Mouse (Mus musculus) NIH3T3 (cell line): Measurements from ENCODE around the gene Klk11.

Experiments
- DNase-seq: peaks from one replicate; pipeline ENCODE4 v3.0.0-alpha.2; 2012; ENCODE audit warnings: low read depth

The Klk11 gene

DNA sequence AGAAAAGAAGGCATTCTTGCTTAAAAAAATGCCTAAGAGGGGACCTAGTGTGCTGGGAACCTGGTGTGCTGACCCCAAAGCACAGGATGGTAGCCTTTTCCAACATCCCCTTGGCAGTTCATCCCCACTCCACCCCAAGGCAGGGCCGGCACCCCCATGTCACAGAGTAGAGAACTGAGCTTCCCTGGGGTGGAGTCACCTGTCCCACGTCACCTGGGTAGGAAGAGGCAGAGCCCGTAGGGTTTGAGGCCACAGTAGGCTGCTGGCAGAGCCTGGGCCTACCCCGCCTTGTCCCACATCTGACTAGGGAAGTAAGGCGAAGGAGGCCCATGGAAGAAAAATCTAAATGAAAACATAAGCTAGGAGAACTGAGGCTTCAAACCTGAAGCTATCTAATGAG lies at the start of gene Klk11:
Klk11 (plus strand) TSS at position 241 of the 400 bp plus-strand sequence.
- no peak for DNase-seq

DNA sequence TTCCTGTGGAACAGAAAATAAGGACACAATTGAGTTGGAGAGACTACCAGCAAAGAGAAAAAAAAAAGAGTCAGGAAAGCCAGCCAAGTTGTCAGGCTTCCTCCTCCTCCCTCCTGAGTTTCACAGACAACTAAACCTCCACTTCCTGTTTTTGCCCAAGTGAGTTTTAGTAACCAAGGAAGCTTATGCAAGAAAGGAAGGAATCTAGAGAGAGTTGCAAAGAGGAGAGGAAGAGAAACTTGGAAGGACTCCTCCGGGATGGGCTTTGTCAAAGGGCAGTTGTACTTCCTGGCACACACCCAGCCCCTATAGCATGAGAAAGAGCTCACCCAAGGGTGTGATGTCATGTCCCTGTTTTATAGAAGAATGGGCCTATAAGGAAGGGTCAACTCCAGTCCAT lies 26.6 kb upstream of the Klk11 start:
- DNase-seq: peak; percentile 32

DNA sequence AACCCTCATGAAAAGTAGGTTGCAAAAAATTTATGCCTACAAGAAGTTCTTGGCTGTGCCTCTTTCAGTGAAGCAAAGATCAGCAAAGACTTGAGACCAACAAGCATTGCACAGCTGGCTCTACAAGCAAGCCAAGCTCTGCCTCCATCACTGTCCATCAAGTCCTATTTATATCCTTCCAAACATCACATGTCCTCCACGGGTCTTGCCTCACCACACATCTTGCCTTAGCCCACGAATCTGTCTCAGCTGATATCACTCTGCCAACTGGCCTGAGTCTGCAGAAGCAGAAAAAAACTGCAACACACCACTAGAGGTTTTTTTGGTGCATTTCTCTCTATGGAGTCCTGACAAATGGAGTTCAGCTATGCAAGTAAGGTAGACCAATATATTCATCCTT lies 21.6 kb upstream of the Klk11 start:
- peak; percentile 57 for DNase-seq

DNA sequence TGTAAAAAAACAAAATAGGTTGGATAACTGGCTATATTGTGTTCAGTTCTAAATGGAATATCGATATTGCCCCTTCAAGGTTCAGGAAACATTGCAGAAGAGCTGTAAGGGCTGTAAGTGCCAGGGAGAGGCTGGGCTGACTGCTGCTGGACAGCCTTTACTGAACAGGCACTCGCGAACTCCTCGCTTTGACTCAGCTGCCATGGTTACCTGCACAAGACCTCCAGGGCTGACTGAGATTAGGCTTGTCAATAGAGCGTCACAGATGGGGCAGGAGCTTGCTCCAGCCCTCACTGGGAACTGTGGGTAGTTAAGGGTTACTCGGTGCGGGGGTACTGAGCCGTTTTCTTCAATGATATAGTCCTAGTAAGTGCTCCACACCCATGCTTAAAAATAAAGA lies 7.9 kb upstream of the Klk11 start:
- DNase-seq: no peak

DNA sequence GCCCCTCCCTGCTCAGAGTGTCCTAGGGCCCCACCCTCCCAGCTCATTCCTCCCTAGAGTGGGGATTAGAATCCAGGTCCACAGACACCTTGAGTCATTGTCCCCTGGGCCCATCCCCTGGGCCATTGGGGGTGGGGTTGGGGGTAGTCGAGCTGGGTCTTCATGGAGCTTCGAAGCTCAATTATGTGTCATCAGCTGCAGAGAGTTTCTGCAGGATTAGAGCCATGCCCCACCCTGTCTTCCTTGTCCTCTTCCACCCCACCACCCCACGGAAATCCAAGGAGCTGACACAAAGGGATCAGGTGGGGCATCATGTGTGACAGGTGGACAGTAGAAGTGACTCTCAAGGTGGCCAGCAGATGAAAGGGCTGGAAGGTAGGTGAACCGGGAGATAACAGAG lies 5.8 kb upstream of the Klk11 start, which contains the start of gene Klk12:
Klk12 (plus strand) TSS at position 301 of the 400 bp plus-strand sequence.
- DNase-seq: no peak

DNA sequence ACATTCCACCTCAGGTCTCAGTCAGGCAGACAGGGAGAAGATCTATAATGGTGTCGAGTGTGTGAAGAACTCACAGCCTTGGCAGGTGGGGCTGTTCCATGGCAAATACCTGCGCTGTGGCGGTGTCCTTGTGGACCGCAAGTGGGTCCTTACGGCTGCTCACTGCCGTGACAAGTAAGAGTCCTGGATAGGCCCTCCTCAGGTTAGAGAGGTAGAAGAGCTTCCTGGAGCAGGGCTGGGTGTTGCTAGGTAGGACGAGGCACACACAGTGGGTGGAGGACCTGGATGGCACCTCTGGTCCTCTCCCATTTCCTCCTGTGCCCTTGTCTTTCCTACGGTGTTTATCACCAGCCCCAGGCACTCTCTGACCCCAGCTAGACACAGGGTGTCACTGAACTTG lies 4.8 kb upstream of the Klk11 start:
- DNase-seq: no peak

DNA sequence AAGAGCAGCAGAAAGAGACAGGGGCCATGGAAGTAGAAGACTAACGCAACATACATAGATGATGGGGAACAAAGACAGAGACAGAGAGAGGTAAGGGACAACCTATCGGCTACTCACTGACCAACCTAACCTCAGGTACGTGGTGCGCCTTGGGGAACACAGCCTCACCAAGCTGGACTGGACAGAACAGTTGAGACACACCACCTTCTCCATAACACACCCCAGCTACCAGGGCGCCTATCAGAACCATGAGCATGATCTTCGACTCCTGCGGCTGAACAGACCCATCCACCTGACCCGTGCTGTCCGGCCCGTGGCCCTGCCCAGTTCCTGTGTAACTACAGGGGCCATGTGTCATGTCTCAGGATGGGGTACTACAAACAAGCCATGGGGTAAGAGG lies 3.7 kb upstream of the Klk11 start:
- no peak for DNase-seq

DNA sequence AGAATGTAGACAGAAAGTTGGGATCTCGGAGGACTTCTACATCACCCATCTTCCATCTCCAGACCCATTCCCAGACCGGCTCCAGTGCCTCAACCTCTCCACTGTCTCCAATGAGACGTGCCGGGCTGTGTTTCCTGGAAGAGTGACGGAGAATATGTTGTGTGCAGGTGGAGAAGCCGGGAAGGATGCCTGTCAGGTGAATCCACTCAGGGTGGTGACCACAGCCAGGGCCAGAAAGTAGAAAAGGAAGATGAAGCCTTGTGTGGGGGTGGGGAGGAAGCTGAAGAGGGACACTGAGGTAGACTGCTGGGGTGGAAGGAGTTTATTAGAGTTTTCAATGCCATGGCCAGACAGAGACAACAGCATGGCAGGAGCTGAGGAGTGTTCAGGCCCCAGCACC lies 2.5 kb upstream of the Klk11 start:
- DNase-seq: no peak

DNA sequence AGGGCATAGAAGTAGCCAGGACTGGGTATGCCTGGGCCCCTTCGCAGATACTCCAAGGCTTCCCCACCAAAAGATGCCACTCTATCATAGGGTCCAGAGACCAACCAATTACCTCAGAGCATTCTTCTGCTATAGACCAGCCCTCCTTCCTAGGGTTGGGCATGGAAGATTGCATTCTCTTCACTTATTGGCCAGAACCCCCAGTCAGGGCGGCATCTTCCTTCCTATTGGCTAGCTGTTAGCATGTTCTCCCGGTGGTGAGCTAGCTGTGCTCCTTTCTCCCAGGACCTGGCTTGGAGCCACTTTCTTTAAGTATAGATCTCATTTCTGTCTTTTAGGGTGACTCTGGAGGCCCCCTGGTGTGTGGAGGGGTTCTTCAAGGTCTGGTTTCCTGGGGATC lies 1.5 kb upstream of the Klk11 start:
- DNase-seq: no peak

DNA sequence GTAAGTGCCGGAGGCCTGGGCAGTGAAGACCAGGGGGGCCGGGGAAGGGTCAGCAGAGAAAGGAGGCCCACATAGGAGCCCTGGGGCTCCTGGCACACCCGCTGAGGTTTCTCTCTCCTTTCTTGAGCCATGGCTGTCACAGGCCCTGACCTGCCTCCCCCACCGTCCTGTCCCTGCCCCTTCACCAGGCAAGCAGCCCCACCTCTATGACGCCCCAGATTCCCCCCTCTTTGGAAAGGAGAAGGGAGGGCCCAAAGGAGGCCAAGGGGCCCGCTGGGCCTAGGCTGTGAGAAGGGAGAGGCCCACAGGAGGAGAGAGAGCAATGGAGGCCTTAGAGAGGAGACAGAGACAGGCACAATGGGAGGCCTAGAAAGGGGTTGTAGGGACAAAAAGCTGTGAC lies 398 bp downstream of the Klk11 start:
- DNase-seq: no peak

DNA sequence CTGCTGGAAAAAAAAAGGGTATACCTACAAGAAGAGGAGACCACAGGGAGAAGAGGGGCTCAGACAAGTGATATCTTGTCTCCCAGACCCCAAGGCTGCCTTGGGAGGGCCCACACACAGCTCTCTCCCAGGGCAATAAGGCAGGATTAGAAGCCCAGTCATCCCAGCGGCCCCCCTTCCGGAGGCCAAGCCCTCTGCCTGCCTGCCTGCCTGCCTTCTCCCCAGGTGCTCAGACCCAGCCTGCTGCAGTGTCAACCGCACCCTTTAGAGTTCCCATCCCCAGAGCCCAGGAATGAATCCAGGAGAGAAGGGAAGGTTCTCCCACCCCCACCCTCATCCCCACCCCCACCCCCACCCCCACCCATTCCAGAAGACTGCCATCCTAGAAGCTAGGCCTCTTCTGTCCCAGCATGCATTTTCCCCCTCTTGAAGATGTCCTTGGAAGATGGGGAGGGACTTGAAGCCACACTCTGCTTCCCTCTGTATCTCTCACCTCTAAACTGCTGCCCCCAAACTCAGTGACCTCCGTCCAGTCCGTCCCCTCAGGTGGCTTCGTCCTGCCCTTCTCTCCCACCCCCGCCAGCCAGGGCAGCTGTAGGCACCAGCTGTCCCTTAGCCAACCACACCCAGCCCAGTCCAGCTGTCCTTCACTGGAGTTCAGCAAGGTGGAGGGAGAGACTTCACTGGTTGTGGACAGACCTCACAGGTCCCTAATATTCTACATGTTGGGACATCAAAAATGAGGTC lies 1.1 kb downstream of the Klk11 start:
- no peak for DNase-seq

DNA sequence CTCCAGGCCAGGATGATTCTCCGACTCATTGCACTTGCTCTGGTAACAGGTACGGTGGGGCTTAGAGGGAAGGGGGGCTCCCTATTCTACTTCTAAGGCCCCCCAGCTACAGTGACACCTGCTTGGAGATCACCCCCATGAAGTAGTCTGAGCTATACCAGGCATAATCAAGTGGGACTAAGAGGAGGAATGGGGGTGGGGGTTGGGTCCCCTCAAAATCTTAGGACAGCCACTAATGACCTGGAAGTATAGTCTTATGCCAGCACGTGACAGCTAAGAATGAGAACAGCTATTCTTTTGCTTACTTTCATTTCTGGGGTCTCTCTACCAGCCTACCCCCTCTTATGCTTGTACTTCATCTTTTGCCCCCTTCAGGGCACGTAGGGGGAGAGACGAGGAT lies 2.1 kb downstream of the Klk11 start:
- DNase-seq: no peak

DNA sequence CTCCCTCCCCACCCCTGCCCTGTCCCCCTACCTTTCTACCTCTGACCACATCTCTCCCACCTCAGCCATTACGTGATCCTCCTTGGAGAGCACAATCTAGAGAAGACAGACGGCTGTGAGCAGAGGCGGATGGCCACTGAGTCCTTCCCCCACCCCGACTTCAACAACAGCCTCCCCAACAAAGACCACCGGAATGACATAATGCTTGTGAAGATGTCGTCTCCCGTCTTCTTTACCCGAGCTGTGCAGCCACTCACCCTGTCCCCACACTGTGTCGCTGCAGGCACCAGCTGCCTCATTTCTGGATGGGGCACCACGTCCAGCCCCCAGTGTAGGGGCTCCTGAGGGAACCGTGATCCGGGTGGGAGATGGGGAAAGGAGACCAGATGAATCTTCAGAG lies 3.0 kb downstream of the Klk11 start:
- DNase-seq: no peak

DNA sequence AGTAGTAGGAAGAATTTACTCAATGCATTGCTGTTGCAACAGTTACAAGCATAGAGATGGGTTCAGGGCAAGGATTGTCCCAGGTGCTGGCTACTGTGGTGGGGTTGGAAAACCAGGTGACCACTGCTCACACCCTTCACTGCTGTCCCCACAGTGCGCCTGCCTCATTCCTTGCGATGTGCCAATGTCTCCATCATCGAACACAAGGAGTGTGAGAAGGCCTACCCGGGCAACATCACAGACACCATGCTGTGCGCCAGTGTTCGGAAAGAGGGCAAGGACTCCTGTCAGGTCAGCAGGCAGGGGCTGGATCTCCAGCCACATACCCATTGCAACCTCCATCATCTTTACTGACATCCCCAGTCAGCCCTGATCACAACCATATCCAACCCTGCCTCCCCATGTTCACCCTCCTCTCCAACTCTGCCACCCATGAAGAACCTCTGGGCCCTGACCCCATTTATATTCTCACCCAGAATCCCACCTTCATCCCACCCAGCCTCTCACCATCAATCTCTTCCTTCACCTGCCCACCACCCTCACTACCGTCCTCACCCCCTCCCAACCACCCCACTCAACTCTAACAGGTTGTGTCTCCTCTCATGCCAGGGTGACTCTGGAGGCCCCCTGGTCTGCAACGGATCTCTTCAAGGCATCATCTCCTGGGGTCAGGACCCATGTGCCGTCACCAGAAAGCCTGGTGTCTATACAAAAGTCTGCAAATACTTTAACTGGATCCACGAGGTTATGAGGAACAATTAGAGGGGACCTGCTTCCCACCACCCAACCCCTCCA lies 4.0 kb downstream of the Klk11 start:
- no peak for DNase-seq

DNA sequence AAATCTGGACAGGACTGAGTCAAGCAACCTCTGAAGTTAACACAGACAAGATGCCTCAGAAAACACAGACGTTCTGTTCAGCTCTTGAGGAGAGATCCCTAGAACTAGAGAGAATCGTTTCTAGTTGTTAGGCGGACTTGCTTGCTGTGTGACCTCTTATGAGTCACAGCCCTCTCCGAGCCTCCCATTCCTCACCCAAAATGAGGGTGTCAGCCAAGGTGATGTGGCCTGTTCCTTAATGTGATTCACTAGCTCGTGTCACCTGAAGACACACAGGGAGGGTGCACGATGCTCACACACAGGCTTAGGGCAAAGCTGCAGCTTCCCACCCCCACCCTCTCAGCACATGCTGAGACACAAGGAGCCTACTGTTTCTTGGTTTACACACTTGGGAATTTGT lies 5.8 kb downstream of the Klk11 start:
- DNase-seq: peak; percentile 57

DNA sequence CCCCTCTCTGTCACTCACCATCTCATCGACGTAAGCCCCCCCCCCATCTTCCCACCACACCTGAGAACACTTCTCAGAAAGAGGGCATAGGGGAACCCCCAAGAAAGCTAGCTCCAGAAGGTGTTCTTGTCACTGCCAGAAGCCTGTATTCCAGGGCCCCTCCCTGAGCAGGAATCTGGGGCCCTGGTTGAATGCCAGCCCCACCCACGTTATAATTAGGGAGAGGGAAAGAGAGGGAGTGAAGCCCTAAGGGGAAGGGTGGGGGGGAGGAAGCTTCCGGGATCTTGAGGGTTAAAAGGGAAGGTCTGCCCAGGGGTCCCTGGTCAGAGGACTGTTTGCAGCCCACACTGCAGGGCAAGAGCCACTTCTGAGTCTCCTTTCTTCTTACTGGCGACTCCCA lies 6.3 kb downstream of the Klk11 start, which contains the start of gene Klk10:
Klk10 (plus strand) TSS at position 290 of the 400 bp plus-strand sequence.
- peak; percentile 59 for DNase-seq

DNA sequence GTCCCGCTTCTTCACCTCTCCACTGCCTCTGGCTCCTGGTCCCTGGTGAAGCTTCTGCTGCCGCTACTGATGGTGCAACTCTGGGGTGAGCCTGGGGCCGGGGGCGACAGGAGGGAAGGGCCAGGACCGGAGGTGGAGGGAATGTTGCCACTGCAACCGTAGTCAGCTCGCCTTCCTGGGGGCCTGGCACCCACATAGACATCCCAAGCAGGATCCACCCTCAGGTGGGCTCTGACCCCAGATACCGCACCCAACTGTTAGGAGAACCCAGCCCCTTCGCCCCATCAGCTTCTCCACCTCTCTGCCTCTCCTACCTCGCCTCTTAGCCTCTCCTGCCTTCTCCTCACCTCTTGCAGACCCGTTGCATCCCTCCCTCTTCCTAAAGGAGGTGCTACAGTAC lies 7.1 kb downstream of the Klk11 start:
- no peak for DNase-seq

DNA sequence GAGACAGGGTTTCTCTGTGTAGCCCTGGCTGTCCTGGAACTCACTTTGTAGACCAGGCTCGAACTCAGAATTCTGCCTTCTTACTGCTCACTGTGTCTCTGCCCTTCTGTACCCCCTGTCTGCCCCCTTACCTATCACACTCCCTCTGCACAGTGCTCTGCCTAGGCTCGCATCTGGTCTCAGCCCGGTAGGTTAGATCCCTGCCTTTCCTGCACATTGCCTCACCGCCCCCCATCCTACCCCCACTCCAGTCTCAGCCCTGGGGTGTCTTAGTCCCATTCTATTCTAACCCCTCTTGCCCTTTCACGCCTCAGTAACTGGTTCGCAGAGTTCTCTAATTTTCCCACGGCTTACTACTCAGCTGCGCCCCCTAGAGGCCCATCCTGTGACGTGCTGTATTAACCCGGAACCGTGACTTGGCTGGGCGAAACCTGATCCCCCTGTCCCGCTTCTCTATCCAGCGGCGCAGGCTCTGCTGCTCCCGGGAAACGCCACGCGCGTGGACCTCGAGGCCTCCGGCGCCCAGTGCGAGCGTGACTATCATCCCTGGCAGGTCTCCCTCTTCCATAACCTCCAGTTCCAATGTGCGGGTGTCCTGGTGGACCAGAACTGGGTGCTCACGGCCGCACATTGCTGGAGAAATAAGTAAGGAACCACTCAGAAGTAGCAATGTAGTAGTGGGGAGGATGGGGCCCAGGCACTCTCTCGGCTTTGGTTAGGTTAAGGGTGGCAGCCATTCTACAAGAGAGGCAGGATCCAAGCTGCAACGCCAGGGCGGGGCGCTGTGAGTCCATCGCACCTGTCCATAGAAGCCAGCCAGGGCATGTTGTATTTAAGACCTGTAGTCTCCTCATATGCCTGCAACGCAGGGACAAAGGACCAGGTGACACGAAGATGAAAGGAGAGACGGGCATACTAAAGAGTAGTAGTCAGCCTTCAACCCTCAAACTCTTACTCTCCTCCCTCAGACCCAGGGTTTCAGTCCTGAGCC lies 8.2 kb downstream of the Klk11 start:
- peak; percentile 53 for DNase-seq

DNA sequence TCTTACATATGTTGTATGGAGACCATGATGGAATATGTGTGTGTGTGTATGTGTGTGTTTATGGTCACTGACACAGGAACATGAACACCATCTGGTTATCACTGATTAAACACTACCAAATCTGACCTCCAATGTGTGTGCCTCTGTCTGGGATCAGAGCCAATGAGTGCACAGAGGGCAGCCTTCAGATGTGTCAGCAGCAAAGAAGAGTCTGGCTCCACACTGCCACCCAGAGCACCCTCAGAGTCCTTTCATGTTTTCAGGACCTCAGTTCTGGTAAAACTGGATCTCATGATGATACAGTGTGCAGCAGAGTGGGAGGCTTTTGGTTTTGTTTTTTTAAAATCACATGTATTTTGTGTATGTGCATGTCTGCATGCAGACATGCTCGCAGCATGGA lies 10.9 kb downstream of the Klk11 start:
- peak; percentile 77 for DNase-seq

DNA sequence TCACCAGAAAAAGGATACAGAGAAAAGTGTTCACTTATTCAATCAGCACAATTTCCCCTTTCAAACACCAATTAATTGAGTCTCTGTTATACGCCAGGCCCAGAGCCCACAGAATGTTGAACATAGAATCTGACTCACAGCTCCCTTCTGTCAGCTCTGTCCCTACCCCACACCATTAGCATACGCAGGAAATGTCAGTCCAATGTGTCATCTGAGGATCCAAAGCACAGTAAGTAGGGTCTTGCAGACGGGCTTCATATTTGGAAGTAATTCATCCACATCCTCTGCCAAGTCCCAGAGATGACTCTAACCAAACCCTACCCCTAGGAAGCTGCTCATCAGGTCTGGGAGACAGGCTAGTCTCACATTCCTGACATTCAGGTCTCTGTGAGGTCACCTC lies 13.7 kb downstream of the Klk11 start:
- DNase-seq: peak; percentile 73

DNA sequence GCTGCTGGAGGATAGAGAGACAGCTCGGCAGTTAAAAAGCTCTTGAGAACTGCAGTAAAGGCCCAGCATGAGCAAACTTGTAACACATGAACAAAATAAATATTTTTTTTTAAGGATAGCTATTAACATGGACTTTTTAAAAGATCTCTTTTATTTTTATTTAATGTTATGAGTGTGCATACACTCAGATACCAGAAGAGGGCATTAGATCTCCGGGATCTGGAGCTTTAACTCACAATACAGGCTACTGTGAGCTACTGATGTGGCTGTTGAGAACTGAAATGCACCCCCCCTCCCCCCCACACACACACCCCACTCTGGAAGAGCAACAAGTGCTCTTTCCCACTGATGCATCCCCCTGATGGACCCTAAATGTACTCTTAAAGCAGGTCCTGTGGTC lies 14.9 kb downstream of the Klk11 start:
- DNase-seq: peak; percentile 55

DNA sequence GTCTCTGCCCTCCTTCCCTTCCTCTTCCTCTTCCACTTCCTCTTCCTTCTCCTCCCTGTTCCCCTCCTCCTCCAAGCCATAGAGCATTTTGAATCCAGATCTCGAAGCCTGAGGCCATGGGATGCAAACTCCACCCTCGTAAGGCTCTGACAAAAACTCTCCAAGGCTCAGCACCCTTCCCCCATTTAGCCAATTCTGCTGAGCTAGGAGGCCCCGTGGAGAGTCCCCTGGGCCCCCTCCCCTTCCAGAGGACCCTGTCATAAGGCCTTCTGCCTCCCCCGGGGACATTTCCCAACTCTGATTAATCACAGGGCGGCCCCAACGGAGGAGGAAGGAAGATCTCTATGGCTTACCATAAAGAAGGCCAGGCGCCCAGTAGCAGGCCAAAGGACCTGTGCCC lies 17.2 kb downstream of the Klk11 start, which contains the start of gene Klk9:
Klk9 (plus strand) TSS at position 301 of the 400 bp plus-strand sequence.
- DNase-seq: no peak
